Mouse (Mus musculus) liver, adult (tissue): ENCODE data around the gene Copz1.

Experiments used
- GATA4 ChIP-seq: IDR thresholded peaks from 2 replicates; pipeline ENCODE4 v1.6.1; 2014; ENCODE audit warnings: mild to moderate bottlenecking, low read length; ENCODE audit not compliant: insufficient replicate concordance

Copz1 gene

GRCm38 (mm10) chr15:103335488-103336235, 63.1 kb downstream of the Copz1 start:
- TF ChIP-seq GATA4 = no peak

GRCm38 (mm10) chr15:103336996-103337667, 64.6 kb downstream of the Copz1 start:
- no peak for TF ChIP-seq GATA4

DNA sequence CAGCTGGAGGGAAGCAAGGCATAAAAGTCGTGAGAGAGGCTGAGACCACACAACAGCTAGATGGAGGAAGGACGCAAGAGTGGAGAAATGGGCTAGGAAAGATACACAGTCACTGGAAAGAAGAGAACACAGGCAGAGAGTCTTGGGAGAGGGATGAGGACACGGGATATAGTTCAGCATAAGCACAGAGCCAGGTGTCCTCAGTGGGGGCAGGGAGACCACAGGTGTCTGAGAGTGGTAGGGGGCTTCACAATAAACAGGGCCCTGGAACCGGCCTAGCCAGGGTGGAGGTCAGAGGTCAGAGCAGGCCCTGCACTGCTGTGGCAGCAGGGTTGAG, 66.3 kb downstream of the Copz1 start:
- TF ChIP-seq GATA4 = no peak

DNA sequence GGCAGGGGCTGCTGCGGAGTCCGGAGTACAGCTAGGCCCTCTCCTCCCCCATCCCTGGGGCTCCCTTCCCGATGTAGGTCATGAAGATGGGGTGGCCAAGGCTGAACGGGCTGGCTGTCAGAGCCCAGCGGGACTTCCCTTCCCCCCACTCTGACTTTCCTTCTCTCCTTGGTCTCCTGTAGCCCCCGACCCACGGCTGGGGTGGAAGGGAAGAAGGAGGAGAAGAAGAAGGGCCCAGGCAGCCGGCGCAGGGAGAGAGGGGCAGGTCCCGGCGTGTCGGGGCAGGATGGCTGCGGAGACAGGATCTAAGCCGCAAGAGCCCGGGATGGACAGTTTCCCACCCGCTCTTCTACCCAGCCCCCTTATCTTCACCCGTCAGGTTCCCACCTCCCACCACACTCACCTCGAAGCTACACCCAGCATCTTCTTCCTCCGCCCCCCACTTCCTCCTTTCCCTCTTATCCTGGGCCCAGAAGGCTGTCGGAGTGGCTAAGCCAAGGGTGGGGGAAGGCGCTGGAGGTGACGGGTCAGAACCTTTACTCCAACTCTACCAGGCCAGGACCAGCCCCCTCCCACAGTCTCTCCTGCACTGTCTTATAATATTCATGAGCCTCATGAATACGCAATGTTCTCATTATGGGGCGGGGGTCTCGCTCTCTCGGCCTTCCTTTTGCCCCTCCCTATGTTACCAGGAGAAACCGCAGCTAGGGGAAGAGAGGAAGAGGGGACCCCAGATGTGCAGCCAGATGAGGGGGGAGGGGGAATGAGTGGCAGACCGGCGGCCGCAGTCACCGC, 66.8 kb downstream of the Copz1 start:
- TF ChIP-seq GATA4 = no peak

GRCm38 (mm10) chr15:103339961-103340337, 67.4 kb downstream of the Copz1 start, which contains the start of gene Zfp385a:
Gene Zfp385a, minus strand, starts transcription at chr15:103340093.
- no peak for TF ChIP-seq GATA4

DNA sequence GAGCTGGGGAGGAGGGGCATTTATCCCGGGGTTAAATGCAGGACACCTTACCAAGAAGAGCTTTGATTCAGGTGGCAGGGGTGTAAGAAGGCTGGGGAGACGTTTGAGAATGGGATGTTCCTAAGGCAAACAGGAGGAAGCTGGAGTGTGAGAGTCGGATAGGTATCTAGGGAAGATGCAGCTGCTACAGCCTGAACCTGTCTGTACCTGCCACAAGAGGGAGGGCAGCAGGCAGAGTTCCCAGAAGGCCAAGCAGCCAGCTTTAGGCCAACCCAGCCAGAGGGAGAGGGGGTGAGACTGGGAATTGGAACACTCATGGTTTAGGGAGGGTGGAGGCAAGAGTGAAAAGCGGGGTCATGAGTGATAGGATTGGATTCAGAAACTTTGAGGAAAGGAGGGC, 68.3 kb downstream of the Copz1 start:
- TF ChIP-seq GATA4 = no peak

GRCm38 (mm10) chr15:103341547-103341946, 69.0 kb downstream of the Copz1 start:
- TF ChIP-seq GATA4 = no peak

DNA sequence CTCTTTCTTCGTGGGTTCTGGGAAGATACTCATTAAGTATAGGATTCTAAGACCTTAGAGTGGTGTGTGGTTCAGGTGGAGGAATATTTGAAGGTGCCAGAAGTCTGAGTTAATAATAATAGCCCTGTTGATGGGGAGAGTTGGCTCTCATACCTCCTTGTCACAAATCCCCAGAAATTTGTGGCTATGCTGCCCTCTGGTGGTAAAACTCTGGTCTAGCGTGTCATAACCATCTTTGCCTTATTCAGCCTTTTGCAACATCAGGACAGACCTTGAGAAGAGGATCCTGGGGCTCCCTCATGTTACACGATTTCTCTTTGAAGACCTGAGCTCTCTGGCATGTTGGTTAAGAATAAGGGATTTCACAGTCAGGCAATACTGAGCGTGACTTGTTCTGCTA, 69.9 kb downstream of the Copz1 start:
- TF ChIP-seq GATA4 = no peak

DNA sequence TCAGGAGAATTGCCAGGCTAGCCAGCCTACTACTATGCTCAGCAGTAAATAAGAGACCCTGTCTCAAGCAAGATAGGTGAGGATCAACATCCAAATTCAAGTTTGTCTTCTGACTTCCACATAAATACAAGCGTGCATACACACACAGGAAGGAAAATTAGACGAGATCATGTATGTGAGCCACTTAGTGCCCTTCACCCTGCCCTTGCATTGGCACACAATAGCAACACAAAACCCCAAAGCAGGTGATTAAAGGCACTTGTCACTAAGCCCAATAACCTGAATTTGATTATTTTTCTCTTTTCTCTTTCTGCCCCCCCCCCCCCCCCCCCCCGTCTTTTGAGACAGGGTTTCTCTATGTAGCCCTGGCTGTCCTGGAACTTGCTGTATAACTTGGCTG, 70.5 kb downstream of the Copz1 start:
- TF ChIP-seq GATA4 = no peak

GRCm38 (mm10) chr15:103343556-103343955, 71.0 kb downstream of the Copz1 start:
- no peak for TF ChIP-seq GATA4

DNA sequence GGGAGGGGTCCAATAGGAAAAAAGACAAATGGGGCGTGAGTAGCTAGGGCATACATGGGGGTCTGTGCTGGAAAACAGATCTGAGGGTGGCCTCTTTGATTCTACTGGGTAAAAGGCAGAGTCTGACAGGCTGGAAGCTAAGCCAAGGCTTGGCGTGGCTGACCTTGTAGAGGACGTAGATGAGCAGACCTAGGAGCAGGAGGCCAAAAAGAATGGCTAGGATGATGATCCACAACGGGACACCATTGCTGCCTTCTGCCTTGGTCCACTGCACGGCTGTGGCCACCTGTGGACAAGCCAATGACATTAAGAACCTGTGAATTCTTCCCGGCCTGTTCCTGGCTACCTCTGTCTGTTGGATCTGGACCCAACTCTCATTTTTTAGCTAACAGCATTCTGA, 73.3 kb downstream of the Copz1 start:
- no peak for TF ChIP-seq GATA4

DNA sequence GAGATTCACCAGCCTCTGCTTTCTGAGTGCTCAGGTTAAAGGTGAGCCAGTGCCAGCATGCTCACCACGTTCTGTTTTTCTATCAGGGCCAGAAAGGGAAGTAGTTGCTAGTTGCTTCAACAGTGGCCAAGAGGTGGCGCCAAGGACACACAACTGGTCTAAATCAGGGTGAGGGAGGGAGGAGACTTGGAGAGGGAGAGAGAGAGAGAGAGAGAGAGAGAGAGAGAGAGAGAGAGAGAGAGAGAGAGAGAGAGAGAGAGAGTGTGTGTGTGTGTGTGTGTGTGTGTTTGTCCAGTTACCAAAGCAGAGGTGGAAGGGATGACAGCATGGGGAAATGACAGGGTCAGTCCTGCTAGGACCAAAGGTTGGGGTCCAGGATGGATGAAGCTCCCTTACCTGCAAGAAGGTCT, 74.8 kb downstream of the Copz1 start:
- TF ChIP-seq GATA4 = no peak
